Mouse (Mus musculus) limb, embryonic 11.5 days (tissue): ENCODE measurements around the gene Ccpg1. TPM values are rescaled to one million over a fixed set of nuclear protein-coding genes. Genes with fewer than 3 reads are reported as not detected.

Experiments
- ATAC-seq: fragments of 200-750 bp; cut with Nextera tagmentation; 2 replicates; pipeline ENCODE4 v1.8.0; 2017; ENCODE audit warnings: low read depth; ENCODE audit not compliant: insufficient number of reproducible peaks, low FRiP score, low TSS enrichment
- DNase-seq: peaks from one replicate; pipeline ENCODE4 v3.0.0-alpha.2; 2015; ENCODE audit warnings: low spot score
- H3K27ac ChIP-seq: fragments of 300-500 bp; sonication (generic); replicated peaks from 2 replicates; pipeline ENCODE4 v1.5.1; 2014; ENCODE audit warnings: low read depth, mild to moderate bottlenecking, low read length
- H3K27me3 ChIP-seq: fragments of 300-500 bp; sonication (generic); 2 replicates; pipeline ENCODE4 v1.6.1; 2014; ENCODE audit warnings: mild to moderate bottlenecking, low read length, mixed read lengths; ENCODE audit not compliant: control insufficient read depth, insufficient read depth
- H3K36me3 ChIP-seq: fragments of 300-500 bp; sonication (generic); 2 replicates; pipeline ENCODE4 v1.6.1; 2014; ENCODE audit warnings: mild to moderate bottlenecking, low read length, moderate library complexity, mixed read lengths; ENCODE audit not compliant: control insufficient read depth, insufficient read depth
- H3K4me1 ChIP-seq: fragments of 300-500 bp; sonication (generic); 2 replicates; pipeline ENCODE4 v1.6.1; 2014; ENCODE audit warnings: low read length, mixed read lengths; ENCODE audit not compliant: control insufficient read depth, insufficient read depth
- H3K4me2 ChIP-seq: fragments of 300-500 bp; sonication (generic); 2 replicates; pipeline ENCODE4 v1.6.1; 2014; ENCODE audit warnings: low read depth, mild to moderate bottlenecking, moderate library complexity; ENCODE audit not compliant: severe bottlenecking
- H3K4me3 ChIP-seq: fragments of 300-500 bp; sonication (generic); 2 replicates; pipeline ENCODE4 v1.5.1; 2014; ENCODE audit warnings: low read depth, low read length
- H3K9ac ChIP-seq: fragments of 300-500 bp; sonication (generic); 2 replicates; pipeline ENCODE4 v1.6.1; 2014; ENCODE audit warnings: mild to moderate bottlenecking, low read length
- H3K9me3 ChIP-seq: fragments of 300-500 bp; sonication (generic); 2 replicates; pipeline ENCODE4 v1.6.1; 2016; ENCODE audit warnings: low read length; ENCODE audit not compliant: control insufficient read depth
- WGBS: fragments of 180-500 bp; shearing (Covaris S2); extraction: QIAGEN DNeasy Blood & Tissue Kit; methylation state at CpG from one replicate; pipeline ENCODE4 v1.1.7; 2014; 5-methylcytosine and 5-hydroxymethylcytosine counted together
- polyA plus RNA-seq: library from polyadenylated mRNA; unstranded; fragments of >200 nt; fragmentation: Nextera tagmentation; extraction: Ambion mirVana; gene quantifications from 2 replicates; pipeline ENCODE4 v1.2.1, GENCODE M21; 2014

The Ccpg1 gene
- 14.6 and 15.8 TPM in 2 replicates for polyA plus RNA-seq

DNA sequence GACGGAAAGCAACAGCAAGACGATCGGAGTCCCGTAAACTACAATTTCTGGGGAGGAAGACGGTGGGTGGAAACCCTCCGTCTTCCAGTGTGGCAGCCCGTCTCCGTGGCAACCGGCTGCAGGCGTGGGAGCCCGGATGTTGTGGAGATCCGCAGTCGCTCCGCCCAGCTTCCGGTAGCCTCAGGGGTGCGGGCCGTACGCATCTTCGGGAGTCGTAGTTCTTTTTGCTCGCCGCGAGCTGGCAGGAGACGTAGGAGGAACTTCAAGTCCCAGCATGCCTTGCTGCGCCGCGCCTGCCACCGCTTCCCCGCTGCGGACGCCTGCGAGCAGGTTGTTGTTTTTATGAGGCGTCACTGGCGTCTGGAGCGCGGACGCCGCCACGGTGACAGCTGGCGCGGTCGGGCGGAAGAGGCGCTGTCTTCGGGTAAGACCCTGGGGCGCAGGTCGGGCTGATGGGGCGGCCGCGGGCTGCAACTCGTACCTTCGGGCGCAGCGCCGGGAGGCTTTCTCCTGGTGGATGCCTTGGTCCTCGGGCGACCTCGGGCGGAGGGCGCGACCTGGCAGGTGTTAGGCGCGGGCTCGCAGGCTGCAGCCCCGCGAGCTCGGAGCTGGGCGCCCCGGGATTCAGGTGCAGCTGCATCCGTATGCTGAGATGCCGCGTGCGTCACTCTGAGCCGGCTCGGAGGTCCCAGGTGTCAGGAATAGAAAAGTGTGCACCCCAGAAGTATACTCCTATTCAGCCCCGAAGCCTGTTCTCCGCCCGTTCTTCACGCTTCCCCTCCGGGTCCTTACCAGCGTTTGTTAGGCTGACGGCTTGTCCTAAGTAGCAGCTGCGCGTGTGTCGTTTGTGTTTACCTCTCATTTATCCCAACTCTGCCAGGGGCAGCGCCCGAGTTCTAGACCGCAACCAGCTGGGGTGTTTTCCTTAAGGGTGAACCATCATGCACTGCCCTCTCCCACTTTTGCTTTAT lies at the start of gene Ccpg1, which contains the start of gene Ccpg1os:
Gene Ccpg1 (plus strand): TSS at position 180 of the 971 bp plus-strand sequence.
Gene Ccpg1os (minus strand): TSS at position 133 of the 971 bp plus-strand sequence.
- H3K4me1 ChIP-seq: 0 out of 2 replicates have a peak, but pooled peaks cover 4% of the 10 kb centered on the region
- H3K27ac ChIP-seq: no peak within 1 kb of the TSS
- peak within 1 kb of the TSS; percentile 64 for H3K9ac ChIP-seq
- under 1% methylated on average over 88 of the region's 88 CpGs for WGBS
- ATAC-seq: peak; percentile 100
- DNase-seq: peak; percentile 96
- H3K4me2 ChIP-seq: peak within 1 kb of the TSS; percentile 92
- no peaks in the 10 kb centered on the region for H3K9me3 ChIP-seq
- peak within 1 kb of the TSS; percentile 87 for H3K4me3 ChIP-seq
- no peaks in the 10 kb centered on the region for H3K27me3 ChIP-seq
- H3K36me3 ChIP-seq: no peaks in the 10 kb centered on the region

DNA sequence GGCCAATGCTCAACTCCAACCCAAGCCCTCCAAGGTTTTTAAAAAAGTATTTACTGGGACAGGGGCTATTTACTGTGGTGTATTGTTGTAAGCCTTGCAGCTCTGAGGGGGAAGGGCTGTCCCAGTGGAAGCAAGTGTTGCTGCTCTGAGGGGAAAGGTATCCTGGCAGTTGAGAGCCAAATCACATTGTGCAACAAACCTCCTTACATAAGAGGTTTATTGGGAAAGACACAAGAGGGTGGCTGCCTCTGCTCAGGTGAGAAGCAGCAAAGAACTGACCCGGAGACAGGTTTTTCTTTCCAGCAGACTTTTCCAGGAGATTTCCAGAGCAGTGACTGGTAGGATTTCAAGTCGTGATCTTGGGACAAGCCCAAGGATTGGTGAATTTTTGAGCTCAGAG lies 48.9 kb upstream of the Ccpg1 start:
- no peak overlapping the region for H3K9ac ChIP-seq
- no peak overlapping the region for H3K4me2 ChIP-seq
- no peaks in the 10 kb centered on the region for H3K9me3 ChIP-seq
- peaks cover 2% of the 10 kb centered on the region; the same call in 1 of the 2 replicates for H3K36me3 ChIP-seq
- DNase-seq (no peak), ATAC-seq (no peak)
- WGBS: 79% methylated on average over 2 of the region's 2 CpGs
- H3K4me1 ChIP-seq: no peaks in the 10 kb centered on the region
- no peak overlapping the region for H3K4me3 ChIP-seq
- H3K27ac ChIP-seq: no peak overlapping the region
- H3K27me3 ChIP-seq: no peaks in the 10 kb centered on the region

DNA sequence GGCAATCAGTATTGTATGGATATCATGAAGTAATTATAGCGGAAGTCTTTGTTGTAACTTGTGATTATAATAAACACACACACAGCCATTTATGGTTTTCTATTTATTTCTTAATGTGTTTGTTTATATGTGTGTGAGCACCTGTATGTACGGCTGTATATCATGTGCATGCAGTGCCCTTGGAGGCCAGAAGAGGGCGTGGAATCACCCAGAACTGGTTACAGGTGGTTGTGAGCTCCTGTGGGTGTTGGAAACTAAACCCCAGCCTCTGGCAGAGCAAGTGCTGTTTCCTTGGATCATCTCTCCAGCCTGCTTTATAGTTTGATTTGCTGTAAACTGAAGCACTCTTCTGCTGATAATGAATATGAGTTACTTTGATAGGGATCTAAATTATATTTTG lies 41.8 kb upstream of the Ccpg1 start:
- Histone ChIP-seq H3K36me3 (peaks cover 8% of the 10 kb centered on the region; the same call in 1 of the 2 replicates), H3K27ac (no peak overlapping the region), H3K4me2 (no peak overlapping the region), H3K4me1 (no peaks in the 10 kb centered on the region), H3K27me3 (no peaks in the 10 kb centered on the region), H3K4me3 (no peak overlapping the region), H3K9ac (no peak overlapping the region), H3K9me3 (peaks cover 4% of the 10 kb centered on the region; the same call in 1 of the 2 replicates)
- ATAC-seq (no peak), DNase-seq (no peak)
- WGBS: 59% methylated on average over 3 of the region's 3 CpGs

DNA sequence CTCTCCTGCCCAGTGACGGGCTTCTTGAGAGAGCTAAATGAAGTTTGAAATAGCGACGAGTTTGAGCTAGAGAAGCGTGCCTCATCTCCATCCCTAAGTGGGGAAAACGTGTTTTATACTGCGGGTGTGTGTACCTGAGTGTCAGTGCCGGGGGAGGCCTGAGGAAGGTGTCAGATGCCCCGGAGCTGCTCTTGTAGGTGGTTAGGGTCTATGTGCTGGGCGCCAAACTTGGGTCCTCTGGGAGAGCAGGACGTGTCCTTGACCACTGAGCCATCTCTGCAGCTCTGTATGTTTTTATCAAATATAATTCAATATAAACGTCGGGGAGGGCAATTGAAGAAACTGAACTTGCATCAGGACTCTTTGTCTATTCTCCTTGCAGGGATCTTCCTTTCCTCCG lies 40.9 kb upstream of the Ccpg1 start:
- no peak overlapping the region for H3K4me3 ChIP-seq
- no peaks in the 10 kb centered on the region for H3K4me1 ChIP-seq
- no peaks in the 10 kb centered on the region for H3K27me3 ChIP-seq
- peaks cover 4% of the 10 kb centered on the region; the same call in 1 of the 2 replicates for H3K9me3 ChIP-seq
- DNase-seq (no peak), ATAC-seq (no peak)
- H3K4me2 ChIP-seq: no peak overlapping the region
- no peak overlapping the region for H3K27ac ChIP-seq
- H3K9ac ChIP-seq: no peak overlapping the region
- WGBS: 91% methylated on average over 13 of the region's 13 CpGs
- H3K36me3 ChIP-seq: peaks cover 8% of the 10 kb centered on the region; the same call in 1 of the 2 replicates

DNA sequence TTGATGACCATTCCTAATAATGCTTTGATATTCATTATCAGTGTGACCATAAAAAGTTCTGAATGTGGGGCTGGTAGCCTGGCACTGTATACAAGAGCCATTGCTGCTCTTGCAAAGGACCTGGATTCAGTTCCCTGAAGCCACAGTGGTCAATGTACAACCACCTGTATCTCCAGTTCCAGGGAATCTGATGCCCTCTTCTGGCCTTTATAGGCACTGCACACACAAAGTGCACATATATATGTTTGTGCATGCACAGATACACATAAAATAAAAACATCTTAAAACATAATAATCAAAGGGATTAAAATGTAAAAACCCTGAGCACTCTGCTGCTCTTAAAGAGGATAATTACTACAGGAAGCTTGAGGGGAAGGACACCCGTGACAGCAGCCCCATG lies 38.2 kb upstream of the Ccpg1 start:
- peaks cover 4% of the 10 kb centered on the region; the same call in 1 of the 2 replicates for H3K9me3 ChIP-seq
- ATAC-seq (no peak), DNase-seq (no peak)
- no peak overlapping the region for H3K4me3 ChIP-seq
- no peak overlapping the region for H3K4me2 ChIP-seq
- no peaks in the 10 kb centered on the region for H3K27me3 ChIP-seq
- 0 out of 2 replicates have a peak, but pooled peaks cover 2% of the 10 kb centered on the region for H3K4me1 ChIP-seq
- 98% methylated on average over 1 of the region's 1 CpGs for WGBS
- H3K9ac ChIP-seq: no peak overlapping the region
- H3K36me3 ChIP-seq: peaks cover 8% of the 10 kb centered on the region; the same call in 1 of the 2 replicates
- H3K27ac ChIP-seq: no peak overlapping the region

DNA sequence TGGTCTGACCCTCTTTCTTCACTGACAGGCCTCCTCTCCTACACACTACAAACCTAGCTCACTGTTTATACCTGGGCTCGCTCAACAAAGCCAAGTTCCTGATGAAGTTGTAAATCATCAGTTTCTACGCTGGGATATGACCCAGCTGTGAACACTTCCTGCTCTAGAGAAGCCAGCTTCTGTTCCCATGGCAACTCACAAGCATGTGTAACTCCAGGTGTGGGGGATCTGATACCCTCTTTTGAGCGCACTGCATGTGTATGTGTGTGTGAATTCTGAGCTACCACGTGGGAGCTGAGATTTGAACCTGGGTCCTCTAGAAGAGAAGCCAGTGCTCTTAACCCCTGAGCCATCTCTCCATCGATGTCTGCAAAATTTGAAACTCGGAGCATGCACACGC lies 35.7 kb upstream of the Ccpg1 start:
- no peaks in the 10 kb centered on the region for H3K27me3 ChIP-seq
- peak; percentile 40 for DNase-seq

DNA sequence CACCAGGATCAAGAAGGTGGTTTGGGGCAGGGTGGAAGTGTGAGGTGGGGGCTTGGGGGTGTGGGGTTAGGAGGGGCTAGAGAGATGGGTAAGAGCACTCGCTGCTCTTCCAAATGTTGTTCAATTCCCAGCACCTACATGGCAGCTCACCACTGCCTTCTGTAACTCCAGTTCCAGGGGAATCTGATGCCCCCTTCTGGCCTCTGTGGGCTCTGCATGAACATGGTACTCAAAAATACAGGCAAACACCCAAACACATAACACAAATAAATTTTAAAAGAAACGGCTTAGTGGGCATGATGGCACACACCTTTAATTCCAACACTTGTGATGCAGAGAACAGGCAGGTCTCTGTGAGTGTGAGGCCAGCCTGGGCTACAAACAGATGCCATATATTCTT lies 30.5 kb upstream of the Ccpg1 start:
- ATAC-seq: no peak
- Histone ChIP-seq H3K4me2 (no peak overlapping the region), H3K36me3 (no peaks in the 10 kb centered on the region), H3K9me3 (no peaks in the 10 kb centered on the region), H3K27ac (no peak overlapping the region), H3K27me3 (no peaks in the 10 kb centered on the region), H3K4me3 (no peak overlapping the region), H3K9ac (no peak overlapping the region), H3K4me1 (peaks cover 2% of the 10 kb centered on the region; the same call in 1 of the 2 replicates)
- peak; percentile 68 for DNase-seq
- WGBS: 46% methylated on average over 2 of the region's 2 CpGs

More for the DNA sequence above, 35.7 kb upstream of the Ccpg1 start:
- H3K4me1 ChIP-seq: 0 out of 2 replicates have a peak, but pooled peaks cover 2% of the 10 kb centered on the region
- ATAC-seq: peak; percentile 62; the same call in 1 of the 2 replicates
- peaks cover 4% of the 10 kb centered on the region; the same call in 1 of the 2 replicates for H3K9me3 ChIP-seq
- no peak overlapping the region for H3K27ac ChIP-seq
- no peak overlapping the region for H3K4me3 ChIP-seq
- WGBS: 63% methylated on average over 7 of the region's 7 CpGs
- no peak overlapping the region; the same call in 1 of the 2 replicates for H3K9ac ChIP-seq
- no peak overlapping the region for H3K4me2 ChIP-seq
- H3K36me3 ChIP-seq: peaks cover 8% of the 10 kb centered on the region; the same call in 1 of the 2 replicates

DNA sequence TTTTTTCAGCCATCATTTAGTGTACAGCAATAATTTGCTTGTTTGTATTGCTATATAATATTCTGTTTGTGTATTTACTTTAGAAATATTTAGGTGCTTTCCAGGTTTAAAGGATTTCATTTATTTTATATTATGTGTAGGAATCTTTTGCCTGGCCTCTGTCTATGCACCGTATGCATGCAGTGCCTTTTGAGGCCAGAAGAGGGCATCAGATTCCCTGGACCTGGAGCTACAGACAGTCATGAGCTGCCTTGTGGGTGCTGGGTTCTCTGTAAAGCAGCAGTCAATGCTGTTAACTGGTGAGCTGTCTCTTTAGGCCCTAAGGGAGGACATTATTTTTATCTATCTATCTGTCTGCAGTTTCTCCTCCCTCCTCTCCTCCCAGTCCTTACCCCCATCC lies 29.7 kb upstream of the Ccpg1 start:
- DNase-seq: peak; percentile 63
- H3K4me3 ChIP-seq: no peak overlapping the region
- H3K27ac ChIP-seq: no peak overlapping the region
- H3K4me2 ChIP-seq: no peak overlapping the region
- WGBS: 9% methylated on average over 1 of the region's 1 CpGs
- ATAC-seq: no peak
- no peaks in the 10 kb centered on the region for H3K36me3 ChIP-seq
- H3K9me3 ChIP-seq: no peaks in the 10 kb centered on the region
- H3K9ac ChIP-seq: no peak overlapping the region
- H3K27me3 ChIP-seq: no peaks in the 10 kb centered on the region
- H3K4me1 ChIP-seq: peaks cover 2% of the 10 kb centered on the region; the same call in 1 of the 2 replicates
